Mouse (Mus musculus) lung, embryonic 15.5 days (tissue): ENCODE results near the gene Tmem88. TPM values are rescaled to one million over a fixed set of nuclear protein-coding genes. Genes with fewer than 3 reads are reported as not detected.

Experiments
- ATAC-seq: fragments of 200-750 bp; cut with Nextera tagmentation; 2 replicates; pipeline ENCODE4 v1.8.0; 2017; ENCODE audit warnings: moderate number of reproducible peaks, borderline replicate concordance; ENCODE audit not compliant: low FRiP score, low TSS enrichment; ENCODE audit errors: extremely low read depth
- H3K27ac ChIP-seq: fragments of 300-500 bp; sonication (generic); 2 replicates; pipeline ENCODE4 v1.5.1; 2015; ENCODE audit warnings: moderate library complexity, mild to moderate bottlenecking, inconsistent platforms
- H3K27me3 ChIP-seq: fragments of 300-500 bp; sonication (generic); 2 replicates; pipeline ENCODE4 v1.6.1; 2015; ENCODE audit warnings: inconsistent platforms
- H3K36me3 ChIP-seq: fragments of 300-500 bp; sonication (generic); 2 replicates; pipeline ENCODE4 v1.6.1; 2015; ENCODE audit warnings: inconsistent platforms
- H3K4me1 ChIP-seq: fragments of 300-500 bp; sonication (generic); 2 replicates; pipeline ENCODE4 v1.6.1; 2015; ENCODE audit warnings: inconsistent platforms
- H3K4me2 ChIP-seq: fragments of 300-500 bp; sonication (generic); 2 replicates; pipeline ENCODE4 v1.6.1; 2015; ENCODE audit warnings: inconsistent platforms, mild to moderate bottlenecking, moderate library complexity
- H3K4me3 ChIP-seq: fragments of 300-500 bp; sonication (generic); 2 replicates; pipeline ENCODE4 v1.5.1; 2015; ENCODE audit warnings: mild to moderate bottlenecking, inconsistent platforms
- H3K9ac ChIP-seq: fragments of 300-500 bp; sonication (generic); 2 replicates; pipeline ENCODE4 v1.6.1; 2015; ENCODE audit warnings: inconsistent platforms
- H3K9me3 ChIP-seq: fragments of 300-500 bp; sonication (generic); 2 replicates; pipeline ENCODE4 v1.6.1; 2016; ENCODE audit warnings: inconsistent platforms
- WGBS: fragments of 180-500 bp; shearing (Covaris S2); methylation state at CpG from one replicate; pipeline ENCODE4 v1.1.7; 2015; 5-methylcytosine and 5-hydroxymethylcytosine counted together
- polyA plus RNA-seq: library from polyadenylated mRNA; unstranded; fragments of >200 nt; fragmentation: Nextera tagmentation; extraction: Ambion mirVana; gene quantifications from 2 replicates; pipeline ENCODE4 v1.2.1, GENCODE M21; 2015

The Tmem88 gene
- polyA plus RNA-seq, 1 experiment from 2014 or later = 46.7 TPM

DNA sequence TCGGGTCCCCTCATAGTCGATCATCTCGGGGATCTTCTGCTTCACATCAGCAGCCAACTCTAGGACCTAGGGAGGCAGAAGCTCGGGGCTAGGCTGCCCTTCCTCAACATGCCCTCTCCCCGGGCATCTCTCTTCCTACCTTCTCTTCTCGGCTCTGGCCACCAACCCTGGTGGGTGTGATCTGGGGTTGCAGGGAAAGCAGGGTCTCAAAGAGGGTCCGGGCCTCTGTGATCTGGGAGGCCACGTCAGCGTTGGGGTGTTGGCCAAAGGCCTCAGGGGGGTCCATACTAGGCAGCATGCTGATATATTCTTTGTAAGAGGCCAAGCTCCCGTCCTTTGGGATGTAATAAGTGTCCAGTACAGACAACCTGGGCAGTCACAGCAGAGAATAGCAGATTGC, 24.8 kb upstream of the Tmem88 start:
- Histone ChIP-seq H3K27me3 (peaks cover 21% of the 10 kb centered on the region), H3K4me2 (no peak overlapping the region), H3K9ac (no peak overlapping the region), H3K4me1 (peaks cover 25% of the 10 kb centered on the region), H3K27ac (no peak overlapping the region), H3K36me3 (no peaks in the 10 kb centered on the region), H3K4me3 (no peak overlapping the region), H3K9me3 (no peaks in the 10 kb centered on the region)
- no peak for ATAC-seq
- 87% methylated on average over 10 of the region's 10 CpGs for WGBS

DNA sequence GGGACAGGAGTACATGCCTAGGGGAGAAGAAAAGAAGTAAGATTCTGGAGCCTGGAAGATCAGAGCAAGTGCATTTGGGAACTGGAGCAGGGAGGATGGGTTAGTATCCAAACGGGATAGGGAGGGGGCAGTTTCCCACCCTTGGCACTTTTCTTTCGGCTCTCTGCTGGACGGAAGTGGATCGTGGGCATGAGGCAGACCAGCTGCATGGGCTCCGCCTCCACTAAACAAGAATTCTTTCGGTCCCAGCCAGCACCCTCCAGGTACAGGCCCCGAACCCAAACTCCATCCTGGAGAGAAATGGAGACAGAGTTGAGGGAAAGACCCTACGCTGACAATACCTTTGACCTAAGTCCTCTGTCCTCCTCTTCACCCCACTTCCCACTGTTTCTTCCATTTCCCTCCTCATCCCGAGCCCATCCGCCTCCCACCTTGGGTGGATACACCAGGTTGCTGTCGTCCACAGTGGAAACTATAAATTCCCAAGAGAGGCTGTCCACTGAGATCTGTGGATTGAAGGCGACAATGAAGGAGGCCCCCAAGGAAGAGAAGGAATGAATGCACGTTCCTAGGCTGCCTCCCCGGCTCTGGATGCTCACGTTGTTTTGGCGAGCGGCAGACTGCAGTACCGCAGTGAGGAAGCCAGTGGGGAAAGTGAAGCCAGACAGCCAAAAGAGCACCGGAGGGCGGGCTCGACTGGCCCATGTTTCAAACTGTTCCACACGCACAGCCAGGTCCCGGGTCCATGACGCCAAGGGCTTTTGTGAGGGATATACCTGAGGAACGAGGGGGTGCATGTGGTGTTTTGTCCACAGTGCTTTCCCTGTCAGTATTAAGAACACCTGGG, 23.3 kb upstream of the Tmem88 start:
- no peak overlapping the region for H3K4me3 ChIP-seq
- H3K27ac ChIP-seq = no peak overlapping the region
- H3K4me1 ChIP-seq = peaks cover 35% of the 10 kb centered on the region
- peak overlapping the region; percentile 91 for H3K4me2 ChIP-seq
- no peak for ATAC-seq
- H3K9me3 ChIP-seq = no peaks in the 10 kb centered on the region
- WGBS = 17% methylated on average over 25 of the region's 25 CpGs
- peaks cover 21% of the 10 kb centered on the region for H3K27me3 ChIP-seq
- no peaks in the 10 kb centered on the region for H3K36me3 ChIP-seq
- no peak overlapping the region; the same call in 1 of the 2 replicates for H3K9ac ChIP-seq

GRCm38 (mm10) chr11:69420554-69421000, 22.5 kb upstream of the Tmem88 start:
- no peaks in the 10 kb centered on the region for H3K9me3 ChIP-seq
- WGBS = 12% methylated on average over 10 of the region's 10 CpGs

DNA sequence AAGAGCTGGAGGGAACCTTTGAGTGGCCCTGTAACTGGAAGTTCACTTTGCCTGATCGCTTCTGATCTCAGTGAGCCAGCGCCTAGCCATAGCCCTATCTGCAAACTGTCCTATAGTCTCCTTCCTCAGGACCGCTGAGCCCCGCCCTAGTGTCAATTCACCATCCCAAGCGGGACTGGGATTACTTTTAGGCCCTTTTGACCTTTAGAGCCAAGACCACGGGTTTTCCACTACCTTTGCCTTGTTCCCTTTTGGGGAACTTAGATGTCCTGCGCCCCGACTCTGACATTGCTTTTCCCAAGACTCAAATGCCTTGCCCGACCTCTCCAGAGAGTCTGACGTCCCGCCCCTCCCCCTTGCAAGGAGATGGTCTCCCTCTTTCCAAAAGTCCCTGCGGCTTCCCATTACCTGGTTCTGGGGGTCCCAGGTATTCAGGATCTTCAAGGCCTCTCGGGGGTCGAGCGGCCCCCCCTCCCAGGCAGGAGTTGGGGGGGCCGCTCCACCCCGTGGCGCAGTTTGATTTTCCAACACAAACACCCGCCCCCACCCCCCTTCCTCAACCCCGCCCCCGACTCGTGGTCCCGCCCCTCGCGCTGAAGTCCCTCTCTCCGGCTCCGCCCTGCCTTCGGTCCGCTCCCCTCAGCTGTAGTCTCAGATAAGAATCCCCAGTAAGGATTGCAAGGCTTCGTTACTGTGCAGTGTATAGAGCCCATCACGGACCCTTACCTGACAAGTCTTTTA, 21.9 kb upstream of the Tmem88 start:
- peak overlapping the region; percentile 91 for H3K4me2 ChIP-seq
- H3K9ac ChIP-seq = peak overlapping the region; percentile 46
- H3K4me1 ChIP-seq = peaks cover 39% of the 10 kb centered on the region
- H3K27me3 ChIP-seq = peaks cover 21% of the 10 kb centered on the region
- no peaks in the 10 kb centered on the region for H3K9me3 ChIP-seq
- H3K4me3 ChIP-seq = peak overlapping the region; percentile 62
- peak overlapping the region; percentile 96 for H3K27ac ChIP-seq
- no peaks in the 10 kb centered on the region for H3K36me3 ChIP-seq
- ATAC-seq = no peak
- WGBS = under 1% methylated on average over 31 of the region's 31 CpGs

More at GRCm38 (mm10) chr11:69420554-69421000, 22.5 kb upstream of the Tmem88 start:
- ATAC-seq = no peak
- Histone ChIP-seq H3K27me3 (peaks cover 21% of the 10 kb centered on the region), H3K9ac (peak overlapping the region; percentile 24; the same call in 1 of the 2 replicates), H3K4me2 (peak overlapping the region; percentile 91), H3K36me3 (no peaks in the 10 kb centered on the region), H3K27ac (no peak overlapping the region), H3K4me3 (peak overlapping the region; percentile 62), H3K4me1 (peaks cover 35% of the 10 kb centered on the region)

GRCm38 (mm10) chr11:69419443-69419812, 21.4 kb upstream of the Tmem88 start:
- peak overlapping the region; percentile 62 for H3K4me3 ChIP-seq
- under 1% methylated on average over 19 of the region's 19 CpGs for WGBS
- H3K27me3 ChIP-seq = peaks cover 21% of the 10 kb centered on the region
- no peak for ATAC-seq
- no peaks in the 10 kb centered on the region for H3K36me3 ChIP-seq
- H3K4me1 ChIP-seq = peaks cover 45% of the 10 kb centered on the region
- H3K27ac ChIP-seq = peak overlapping the region; percentile 96
- no peaks in the 10 kb centered on the region for H3K9me3 ChIP-seq
- H3K9ac ChIP-seq = peak overlapping the region; percentile 46
- peak overlapping the region; percentile 91 for H3K4me2 ChIP-seq

DNA sequence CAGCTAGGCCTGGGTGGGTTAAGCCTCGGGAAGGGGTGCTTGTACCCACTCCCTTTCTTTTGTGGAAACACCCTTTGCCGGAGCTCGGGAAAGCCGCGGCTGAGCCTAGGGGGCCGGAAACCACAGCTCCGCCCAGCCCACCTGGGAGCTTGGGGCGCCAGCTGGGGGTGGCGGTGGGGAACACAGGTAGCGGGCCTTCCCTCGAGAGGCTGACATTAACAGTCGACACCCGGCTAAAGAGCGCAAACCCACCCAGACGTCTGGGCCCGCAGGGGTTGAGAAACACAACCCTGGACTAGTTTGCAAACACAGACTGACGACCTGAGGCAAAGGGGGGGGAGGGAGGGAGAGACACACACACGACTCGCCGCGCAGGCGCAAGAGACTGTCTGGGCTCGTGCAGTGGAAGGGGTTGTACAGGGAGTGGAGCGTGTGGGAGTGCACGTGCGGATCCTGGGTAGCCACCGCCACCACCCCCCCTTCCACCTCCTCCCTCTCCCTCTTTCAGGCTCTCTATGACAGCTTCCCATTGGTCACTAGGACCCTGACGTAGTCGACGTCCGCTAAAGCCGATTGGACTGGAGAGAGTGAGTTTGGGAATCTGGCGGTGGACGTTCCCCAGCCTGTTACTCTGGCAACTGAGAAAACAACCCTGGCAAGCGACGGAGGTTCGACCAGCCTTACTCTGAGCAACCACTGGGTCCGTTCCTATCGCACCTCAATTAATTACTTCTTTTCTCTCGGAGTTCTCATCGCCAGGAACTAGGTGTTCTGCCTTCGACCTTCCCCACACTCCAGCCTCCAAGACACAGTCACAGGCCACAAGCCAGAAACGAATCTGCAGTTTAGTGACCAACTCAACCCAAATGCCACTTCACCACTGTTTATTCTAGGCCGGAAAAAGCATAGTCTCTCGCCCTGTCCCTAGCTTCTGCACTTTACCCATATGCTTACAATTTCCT, 20.7 kb upstream of the Tmem88 start:
- ATAC-seq = peak; percentile 87
- Histone ChIP-seq H3K4me2 (peak overlapping the region; percentile 91), H3K4me3 (peak overlapping the region; percentile 62), H3K27ac (peak overlapping the region; percentile 96), H3K4me1 (peaks cover 51% of the 10 kb centered on the region), H3K9me3 (no peaks in the 10 kb centered on the region), H3K36me3 (no peaks in the 10 kb centered on the region), H3K9ac (peak overlapping the region; percentile 46), H3K27me3 (peaks cover 21% of the 10 kb centered on the region)
- WGBS = under 1% methylated on average over 45 of the region's 45 CpGs

- Histone ChIP-seq H3K9me3 (no peaks in the 10 kb centered on the region), H3K27ac (peak overlapping the region; percentile 96), H3K36me3 (no peaks in the 10 kb centered on the region), H3K4me1 (peaks cover 62% of the 10 kb centered on the region), H3K4me2 (peak overlapping the region; percentile 91), H3K9ac (peak overlapping the region; percentile 46), H3K4me3 (peak overlapping the region; percentile 62), H3K27me3 (peaks cover 20% of the 10 kb centered on the region)
- under 1% methylated on average over 39 of the region's 39 CpGs for WGBS
- peak; percentile 43 for ATAC-seq
Observed at GRCm38 (mm10) chr11:69417449-69418384, 19.7 kb upstream of the Tmem88 start.

GRCm38 (mm10) chr11:69416921-69417448, 19.0 kb upstream of the Tmem88 start:
- Histone ChIP-seq H3K36me3 (no peaks in the 10 kb centered on the region), H3K27ac (peak overlapping the region; percentile 96), H3K9me3 (no peaks in the 10 kb centered on the region), H3K4me2 (peak overlapping the region; percentile 91), H3K4me1 (peaks cover 69% of the 10 kb centered on the region), H3K27me3 (peaks cover 13% of the 10 kb centered on the region), H3K4me3 (peak overlapping the region; percentile 62), H3K9ac (peak overlapping the region; percentile 46)
- ATAC-seq = no peak
- 10% methylated on average over 8 of the region's 8 CpGs for WGBS

DNA sequence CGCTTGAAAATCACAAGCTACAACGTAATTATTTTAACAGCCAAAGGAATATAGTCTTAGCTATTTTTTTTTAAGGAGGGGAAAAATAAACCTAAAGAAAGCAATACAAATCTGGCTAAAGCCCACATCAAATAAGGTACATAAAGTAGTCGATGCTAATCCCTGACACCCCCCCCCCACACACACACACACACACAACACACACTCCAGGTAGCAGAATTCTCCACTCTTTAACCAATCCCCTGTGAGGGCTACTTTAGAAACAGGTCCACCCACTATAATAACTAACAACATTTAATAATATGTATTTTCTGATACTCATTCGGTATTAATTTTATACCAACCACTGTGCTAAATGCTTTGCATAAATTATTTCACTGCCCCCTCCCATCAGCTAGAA, 18.5 kb upstream of the Tmem88 start:
- no peaks in the 10 kb centered on the region for H3K9me3 ChIP-seq
- peaks cover 70% of the 10 kb centered on the region for H3K4me1 ChIP-seq
- WGBS = 1% methylated on average over 4 of the region's 4 CpGs
- H3K4me3 ChIP-seq = peak overlapping the region; percentile 62
- peak overlapping the region; percentile 91 for H3K4me2 ChIP-seq
- H3K9ac ChIP-seq = no peak overlapping the region
- H3K27ac ChIP-seq = peak overlapping the region; percentile 96
- peaks cover 8% of the 10 kb centered on the region for H3K27me3 ChIP-seq
- ATAC-seq = no peak
- H3K36me3 ChIP-seq = no peaks in the 10 kb centered on the region

GRCm38 (mm10) chr11:69415668-69416451, 17.8 kb upstream of the Tmem88 start:
- under 1% methylated on average over 16 of the region's 25 CpGs for WGBS
- Histone ChIP-seq H3K4me3 (peak overlapping the region; percentile 62), H3K4me1 (peaks cover 63% of the 10 kb centered on the region), H3K36me3 (no peaks in the 10 kb centered on the region), H3K9me3 (no peaks in the 10 kb centered on the region), H3K4me2 (peak overlapping the region; percentile 91), H3K9ac (peak overlapping the region; percentile 81), H3K27ac (peak overlapping the region; percentile 96), H3K27me3 (peaks cover 1% of the 10 kb centered on the region; the same call in 1 of the 2 replicates)
- ATAC-seq = no peak
